Mouse (Mus musculus) T-helper 17 cell (primary cell): ENCODE data around the gene Mecom.
"Not testable (repeated sequence)": the region's sequence is repeated elsewhere in the genome, so short reads cannot be mapped to it uniquely, and the experiment has no call there.

Experiments used
- in situ Hi-C, 2 experiments: fragments of 300-600 bp; cut with MboI, MseI; formaldehyde crosslinking; loops; 1 replicate in 1 of 2; 2 replicates in 1 of 2; pipeline ENCODE4 v1.15.1; 2025; ENCODE audit warnings: high pct_unique_total_duplicates in 2 of 2

Mecom gene

GRCm38 (mm10) chr3:30547908-30548307 is at the start of gene Mecom:
Gene Mecom, minus strand, starts transcription at chr3:30548008.
- in situ Hi-C loops: loop anchor here in 1 of 2 experiments (25.0 kb wide), 1 partner anchor 1511 kb away; no protein-coding TSS in a partner anchor

GRCm38 (mm10) chr3:30597271-30597670 is 49.5 kb upstream of the Mecom start:
- in situ Hi-C loops: loop anchor here (5.0 to 25.0 kb wide), 4 partner anchors 195 to 1810 kb away; partner anchors contain the start of genes Eif5a2 (in 1 of the 2), Rpl22l1 (in 1 of the 2) and Sec62 (in 1 of the 2)

GRCm38 (mm10) chr3:30595111-30595832 is 47.5 kb upstream of the Mecom start:
- in situ Hi-C loops: loop anchor here (5.0 to 25.0 kb wide), 4 partner anchors 197 to 1808 kb away; partner anchors contain the start of genes Eif5a2 (in 1 of the 2), Rpl22l1 (in 1 of the 2) and Sec62 (in 1 of the 2)

- in situ Hi-C loops: loop anchor here (25.0 kb wide), 2 partner anchors 1782 to 1807 kb away; partner anchors contain the start of genes Eif5a2 (in 1 of the 2) and Rpl22l1 (in 1 of the 2)
Measured at GRCm38 (mm10) chr3:30593719-30594485, 46.1 kb upstream of the Mecom start.

- in situ Hi-C loops: loop anchor here (25.0 kb wide), 2 partner anchors 1780 to 1805 kb away; partner anchors contain the start of genes Eif5a2 (in 1 of the 2) and Rpl22l1 (in 1 of the 2)
Measured at GRCm38 (mm10) chr3:30592418-30592853, 44.6 kb upstream of the Mecom start.

GRCm38 (mm10) chr3:30588865-30589264 is 41.1 kb upstream of the Mecom start:
- in situ Hi-C loops: loop anchor here (5.0 to 25.0 kb wide), 3 partner anchors 183 to 1802 kb away; partner anchors contain the start of genes Eif5a2 (in 1 of the 2) and Rpl22l1 (in 1 of the 2)

GRCm38 (mm10) chr3:30573549-30573948 is 25.7 kb upstream of the Mecom start:
- in situ Hi-C loops: no loop called here

GRCm38 (mm10) chr3:30566333-30566732 is 18.5 kb upstream of the Mecom start:
- in situ Hi-C loops: not testable (repeated sequence)

GRCm38 (mm10) chr3:30560677-30561314 is 13.0 kb upstream of the Mecom start:
- in situ Hi-C loops: no loop called here

- in situ Hi-C loops: no loop called here
Measured at GRCm38 (mm10) chr3:30553741-30554140, 5.9 kb upstream of the Mecom start.

- in situ Hi-C loops: no loop called here
Measured at GRCm38 (mm10) chr3:30550218-30550617, 2.4 kb upstream of the Mecom start.

GRCm38 (mm10) chr3:30548928-30549327 is 1.1 kb upstream of the Mecom start:
- in situ Hi-C loops: loop anchor here in 1 of 2 experiments (25.0 kb wide), 1 partner anchor 1512 kb away; no protein-coding TSS in a partner anchor

- in situ Hi-C loops: loop anchor here in 1 of 2 experiments (25.0 kb wide), 1 partner anchor 1510 kb away; no protein-coding TSS in a partner anchor
Measured at GRCm38 (mm10) chr3:30546831-30547369, 908 bp downstream of the Mecom start.

- in situ Hi-C loops: loop anchor here in 1 of 2 experiments (25.0 kb wide), 1 partner anchor 1509 kb away; no protein-coding TSS in a partner anchor
Measured at GRCm38 (mm10) chr3:30546366-30546765, 1.4 kb downstream of the Mecom start.

GRCm38 (mm10) chr3:30545246-30545645 is 2.6 kb downstream of the Mecom start:
- in situ Hi-C loops: loop anchor here in 1 of 2 experiments (25.0 kb wide), 1 partner anchor 1508 kb away; no protein-coding TSS in a partner anchor

- in situ Hi-C loops: loop anchor here in 1 of 2 experiments (25.0 kb wide), 1 partner anchor 1507 kb away; no protein-coding TSS in a partner anchor
Measured at GRCm38 (mm10) chr3:30544305-30544704, 3.5 kb downstream of the Mecom start.

GRCm38 (mm10) chr3:30535821-30536220 is 12.0 kb downstream of the Mecom start:
- in situ Hi-C loops: loop anchor here in 1 of 2 experiments (25.0 kb wide), 1 partner anchor 1499 kb away; no protein-coding TSS in a partner anchor

- in situ Hi-C loops: loop anchor here in 1 of 2 experiments (10.0 kb wide), 1 partner anchor 506 kb away; no protein-coding TSS in a partner anchor
Measured at GRCm38 (mm10) chr3:30520751-30521150, 27.1 kb downstream of the Mecom start.

GRCm38 (mm10) chr3:30519425-30519824 is 28.4 kb downstream of the Mecom start:
- in situ Hi-C loops: no loop called here

GRCm38 (mm10) chr3:30515795-30516170 is 32.0 kb downstream of the Mecom start:
- in situ Hi-C loops: no loop called here
